Mouse (Mus musculus): ENCODE data around the gene 1700016H13Rik. TPM values are rescaled to one million over a fixed set of nuclear protein-coding genes. Genes with fewer than 3 reads are reported as not detected.

The 1700016H13Rik gene
- polyA plus RNA-seq, 1 experiment from 2014 or later: 0.30 TPM

GRCm38 (mm10) chr5:103671858-103672257 lies 16.0 kb upstream of the 1700016H13Rik start:
- Histone ChIP-seq H3K27ac (no peak overlapping the region), H3K9me3 (no peaks in the 10 kb centered on the region), H3K9ac (no peak overlapping the region), H3K36me3 (no peaks in the 10 kb centered on the region), H3K4me1 (0 out of 2 replicates have a peak, but pooled peaks cover 12% of the 10 kb centered on the region), H3K4me2 (no peak overlapping the region), H3K27me3 (peaks cover 6% of the 10 kb centered on the region; the same call in 1 of the 2 replicates), H3K4me3 (no peak overlapping the region)
- no peak for ATAC-seq (ENCODE audit: insufficient number of reproducible peaks, insufficient read depth, low FRiP score, low TSS enrichment, low read depth)
- WGBS: 63% methylated on average over 3 of the region's 3 CpGs

GRCm38 (mm10) chr5:103665876-103666275 lies 10.1 kb upstream of the 1700016H13Rik start:
- ATAC-seq (ENCODE audit: insufficient number of reproducible peaks, insufficient read depth, low FRiP score, low TSS enrichment, low read depth): no peak
- Histone ChIP-seq H3K36me3 (no peaks in the 10 kb centered on the region), H3K9ac (no peak overlapping the region)

DNA sequence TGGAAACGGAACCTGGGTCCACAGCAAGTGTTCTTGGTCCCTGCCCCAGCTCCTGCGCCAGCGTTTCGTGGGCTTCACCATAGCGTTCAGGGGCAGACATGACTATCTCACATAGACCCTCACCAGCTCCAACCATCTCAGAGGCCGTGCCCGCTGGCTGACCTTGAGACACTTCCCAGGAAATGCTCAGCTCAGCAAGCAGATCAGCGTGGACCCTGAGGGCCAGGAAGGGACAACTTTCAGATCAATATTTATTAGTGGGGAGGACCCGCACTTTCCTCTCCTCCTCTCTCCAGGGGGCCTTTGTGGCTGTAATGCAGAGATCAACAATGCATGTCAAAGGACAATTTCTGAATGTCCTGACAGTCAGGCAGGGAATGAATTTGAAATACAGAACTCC lies 9.1 kb upstream of the 1700016H13Rik start:
- H3K4me2 ChIP-seq: no peak overlapping the region
- ATAC-seq (ENCODE audit: insufficient number of reproducible peaks, insufficient read depth, low FRiP score, low TSS enrichment, low read depth): no peak
- H3K9me3 ChIP-seq: no peaks in the 10 kb centered on the region
- no peaks in the 10 kb centered on the region for H3K36me3 ChIP-seq
- H3K27ac ChIP-seq: no peak overlapping the region
- H3K4me1 ChIP-seq: no peaks in the 10 kb centered on the region
- no peak overlapping the region for H3K4me3 ChIP-seq
- H3K27me3 ChIP-seq: no peaks in the 10 kb centered on the region
- no peak overlapping the region for H3K9ac ChIP-seq
- WGBS: 70% methylated on average over 9 of the region's 9 CpGs

More at GRCm38 (mm10) chr5:103665876-103666275, 10.1 kb upstream of the 1700016H13Rik start:
- 80% methylated on average over 2 of the region's 2 CpGs for WGBS
- Histone ChIP-seq H3K4me3 (no peak overlapping the region), H3K4me2 (no peak overlapping the region), H3K9me3 (no peaks in the 10 kb centered on the region), H3K4me1 (no peaks in the 10 kb centered on the region), H3K27ac (no peak overlapping the region), H3K27me3 (no peaks in the 10 kb centered on the region)

DNA sequence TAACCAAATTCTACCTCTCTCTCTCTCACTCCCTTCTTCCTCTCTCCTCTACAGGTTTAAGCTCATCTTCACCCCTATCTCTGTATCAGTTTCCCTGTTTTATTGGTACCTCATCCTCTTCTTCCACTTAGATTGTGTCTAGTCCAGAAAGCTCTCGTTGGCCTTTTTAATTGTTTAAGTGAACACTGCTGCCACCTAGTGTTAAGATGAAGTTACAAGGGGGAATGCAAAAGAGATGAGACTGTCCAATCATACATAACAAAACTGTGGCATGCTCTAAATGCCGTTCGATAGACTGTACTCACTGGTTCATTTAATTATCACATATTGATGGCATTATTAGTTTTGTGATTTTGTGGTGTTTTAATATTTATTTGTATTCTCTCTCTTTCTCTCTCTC lies 3.8 kb upstream of the 1700016H13Rik start:
- Histone ChIP-seq H3K4me2 (no peak overlapping the region), H3K27me3 (0 out of 2 replicates have a peak, but pooled peaks cover 8% of the 10 kb centered on the region), H3K9ac (no peak overlapping the region), H3K27ac (no peak overlapping the region), H3K4me3 (no peak overlapping the region), H3K36me3 (no peaks in the 10 kb centered on the region), H3K4me1 (0 out of 2 replicates have a peak, but pooled peaks cover 7% of the 10 kb centered on the region), H3K9me3 (no peaks in the 10 kb centered on the region)
- whole genome bisulfite sequencing: 40% methylated on average over 3 of the region's 3 CpGs
- no peak for ATAC-seq (ENCODE audit: insufficient number of reproducible peaks, insufficient read depth, low FRiP score, low TSS enrichment, low read depth)

DNA sequence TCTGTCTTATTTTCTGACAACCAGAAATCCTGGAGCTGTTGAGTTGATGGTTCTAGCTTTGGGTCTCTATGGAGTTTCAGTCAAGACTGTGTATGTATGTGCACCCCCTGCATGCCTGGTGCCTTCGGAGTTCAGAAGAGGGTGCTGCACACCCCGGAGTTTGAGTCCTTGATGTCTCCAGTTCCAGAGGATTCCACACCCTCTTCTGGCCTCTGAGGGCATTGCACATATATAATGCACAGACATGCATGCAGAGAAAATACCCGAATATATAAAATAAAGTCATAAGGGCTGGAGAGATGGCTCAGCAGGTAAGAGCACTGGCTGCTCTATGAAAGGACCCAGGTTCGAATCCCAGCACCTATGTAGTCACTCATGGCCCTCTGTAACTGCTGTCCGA lies 3.1 kb upstream of the 1700016H13Rik start:
- 0 out of 2 replicates have a peak, but pooled peaks cover 7% of the 10 kb centered on the region for H3K4me1 ChIP-seq
- H3K9ac ChIP-seq: no peak overlapping the region
- H3K4me3 ChIP-seq: no peak overlapping the region
- no peaks in the 10 kb centered on the region for H3K36me3 ChIP-seq
- no peaks in the 10 kb centered on the region for H3K9me3 ChIP-seq
- no peak overlapping the region for H3K4me2 ChIP-seq
- H3K27me3 ChIP-seq: 0 out of 2 replicates have a peak, but pooled peaks cover 8% of the 10 kb centered on the region
- no peak overlapping the region for H3K27ac ChIP-seq
- ATAC-seq (ENCODE audit: insufficient number of reproducible peaks, insufficient read depth, low FRiP score, low TSS enrichment, low read depth): no peak
- 64% methylated on average over 5 of the region's 5 CpGs for WGBS

DNA sequence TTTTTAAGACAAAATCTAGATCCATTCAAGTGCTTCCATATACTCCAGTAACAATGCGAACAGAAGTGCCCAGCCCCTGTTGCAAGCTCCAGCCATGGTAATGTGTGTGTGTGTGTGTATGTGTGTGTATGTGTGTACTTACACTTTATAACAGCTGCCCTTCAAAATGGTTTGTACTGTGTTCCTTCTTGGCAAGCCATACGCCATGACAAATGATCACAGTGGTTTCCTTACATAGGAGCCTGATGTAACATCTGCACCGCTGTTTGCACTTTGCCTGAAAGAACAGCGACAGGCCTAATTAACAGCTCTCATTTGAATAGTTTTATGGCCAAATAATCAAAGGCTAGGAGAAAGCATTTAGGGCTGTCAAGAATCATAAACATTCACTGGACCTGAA lies 1.0 kb downstream of the 1700016H13Rik start:
- WGBS: 62% methylated on average over 4 of the region's 4 CpGs
- Histone ChIP-seq H3K9me3 (no peaks in the 10 kb centered on the region), H3K4me1 (0 out of 2 replicates have a peak, but pooled peaks cover 7% of the 10 kb centered on the region), H3K4me3 (peak overlapping the region; percentile 61), H3K27ac (no peak overlapping the region), H3K36me3 (no peaks in the 10 kb centered on the region), H3K9ac (no peak overlapping the region), H3K27me3 (0 out of 2 replicates have a peak, but pooled peaks cover 8% of the 10 kb centered on the region), H3K4me2 (peak overlapping the region; percentile 98)
- ATAC-seq (ENCODE audit: insufficient number of reproducible peaks, insufficient read depth, low FRiP score, low TSS enrichment, low read depth): no peak

DNA sequence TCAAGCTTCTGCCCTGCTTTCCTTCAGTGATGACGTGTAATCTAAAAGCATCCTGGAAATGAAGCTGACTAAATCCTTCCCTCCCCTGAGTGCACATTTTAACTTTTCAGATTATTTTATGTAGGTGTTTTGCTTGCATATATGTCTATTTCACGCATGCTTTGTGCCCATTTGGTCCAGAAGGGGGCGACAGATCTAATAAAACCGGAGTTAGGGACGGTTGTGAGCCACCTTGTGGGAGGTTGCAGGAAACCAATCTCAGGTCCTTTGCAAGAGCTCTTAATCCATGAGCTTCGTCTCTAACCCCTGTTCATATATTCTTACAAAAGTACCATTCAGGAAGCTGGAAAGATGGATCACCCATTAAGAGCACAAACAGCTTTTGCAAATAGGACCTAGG lies 1.6 kb downstream of the 1700016H13Rik start:
- Histone ChIP-seq H3K4me3 (no peak overlapping the region), H3K27ac (no peak overlapping the region), H3K4me1 (0 out of 2 replicates have a peak, but pooled peaks cover 7% of the 10 kb centered on the region), H3K9me3 (no peaks in the 10 kb centered on the region), H3K36me3 (no peaks in the 10 kb centered on the region), H3K9ac (no peak overlapping the region), H3K27me3 (0 out of 2 replicates have a peak, but pooled peaks cover 8% of the 10 kb centered on the region), H3K4me2 (no peak overlapping the region)
- ATAC-seq (ENCODE audit: insufficient number of reproducible peaks, insufficient read depth, low FRiP score, low TSS enrichment, low read depth): no peak
- 23% methylated on average over 6 of the region's 6 CpGs for WGBS

GRCm38 (mm10) chr5:103647320-103647719 lies 8.5 kb downstream of the 1700016H13Rik start:
- WGBS: 87% methylated on average over 3 of the region's 3 CpGs
- Histone ChIP-seq H3K36me3 (no peaks in the 10 kb centered on the region), H3K9me3 (no peaks in the 10 kb centered on the region), H3K9ac (no peak overlapping the region), H3K27me3 (no peaks in the 10 kb centered on the region), H3K27ac (no peak overlapping the region), H3K4me2 (no peak overlapping the region), H3K4me1 (peaks cover 2% of the 10 kb centered on the region; the same call in 1 of the 2 replicates), H3K4me3 (no peak overlapping the region)
- ATAC-seq (ENCODE audit: insufficient number of reproducible peaks, insufficient read depth, low FRiP score, low TSS enrichment, low read depth): no peak

DNA sequence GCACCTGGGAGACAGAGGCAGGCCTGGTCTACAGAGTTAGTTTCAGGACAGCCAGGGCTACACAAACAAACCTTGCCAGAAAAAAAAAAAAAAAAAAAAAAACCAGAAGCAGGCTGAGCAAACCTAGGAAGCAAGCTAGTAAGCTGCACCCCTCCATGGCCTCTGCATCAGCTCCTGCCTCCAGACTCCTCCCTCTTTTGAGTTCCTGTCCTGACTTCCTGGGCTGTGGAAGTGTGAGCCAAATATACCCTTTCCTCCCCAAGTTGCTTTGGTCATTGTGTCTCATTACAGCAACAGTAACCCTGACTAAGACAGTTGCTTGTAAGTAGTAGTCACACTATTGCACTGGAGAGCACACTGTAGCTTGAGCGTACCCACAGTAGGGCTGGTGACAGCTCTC lies 11.6 kb downstream of the 1700016H13Rik start:
- no peak overlapping the region for H3K4me3 ChIP-seq
- no peaks in the 10 kb centered on the region for H3K36me3 ChIP-seq
- no peak overlapping the region for H3K4me2 ChIP-seq
- no peak for ATAC-seq (ENCODE audit: insufficient number of reproducible peaks, insufficient read depth, low FRiP score, low TSS enrichment, low read depth)
- WGBS: 97% methylated on average over 1 of the region's 1 CpGs
- no peaks in the 10 kb centered on the region for H3K9me3 ChIP-seq
- H3K9ac ChIP-seq: no peak overlapping the region
- H3K27me3 ChIP-seq: no peaks in the 10 kb centered on the region
- H3K27ac ChIP-seq: no peak overlapping the region
- H3K4me1 ChIP-seq: peaks cover 2% of the 10 kb centered on the region; the same call in 1 of the 2 replicates

DNA sequence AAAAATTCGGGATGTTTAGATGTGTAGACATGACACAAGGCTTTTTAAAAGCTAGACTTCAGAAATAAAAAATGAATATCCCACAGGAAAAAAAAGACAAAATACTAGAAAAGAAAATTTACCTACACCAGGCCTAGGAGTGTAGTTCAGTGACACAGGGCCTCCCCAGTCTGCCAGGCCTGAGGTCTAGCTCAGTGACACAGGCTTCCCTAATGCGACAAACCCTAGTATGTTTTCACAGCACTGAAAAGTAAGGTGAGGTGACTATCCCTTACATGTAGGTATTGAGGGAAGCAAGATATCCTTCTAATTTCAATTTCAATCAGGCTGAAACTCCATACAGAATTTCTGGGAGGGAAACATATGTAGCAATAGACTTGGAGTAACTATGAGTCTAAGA lies 18.6 kb downstream of the 1700016H13Rik start:
- Histone ChIP-seq H3K9me3 (no peaks in the 10 kb centered on the region), H3K9ac (no peak overlapping the region), H3K4me3 (no peak overlapping the region), H3K27me3 (no peaks in the 10 kb centered on the region), H3K4me2 (no peak overlapping the region), H3K27ac (no peak overlapping the region), H3K4me1 (no peaks in the 10 kb centered on the region), H3K36me3 (no peaks in the 10 kb centered on the region)
- WGBS: 81% methylated on average over 2 of the region's 2 CpGs
- ATAC-seq (ENCODE audit: insufficient number of reproducible peaks, insufficient read depth, low FRiP score, low TSS enrichment, low read depth): no peak

- Histone ChIP-seq H3K27ac (peak overlapping the region; percentile 60), H3K9me3 (no peaks in the 10 kb centered on the region), H3K4me2 (no peak overlapping the region), H3K4me1 (peaks cover 13% of the 10 kb centered on the region), H3K36me3 (no peaks in the 10 kb centered on the region), H3K4me3 (no peak overlapping the region), H3K9ac (no peak overlapping the region), H3K27me3 (no peaks in the 10 kb centered on the region)
- ATAC-seq (ENCODE audit: insufficient number of reproducible peaks, insufficient read depth, low FRiP score, low TSS enrichment, low read depth): 0 out of 2 replicates have a peak, but pooled peaks have one; percentile 52
- 70% methylated on average over 9 of the region's 9 CpGs for WGBS
These were observed 25.8 kb downstream of the 1700016H13Rik start for GRCm38 (mm10) chr5:103629854-103630580.

Measured in embryonic facial prominence, embryonic 13.5 days (tissue).